Mouse (Mus musculus): Measurements from ENCODE around the gene Hapln3. TPM values are rescaled to one million over a fixed set of nuclear protein-coding genes. Genes with fewer than 3 reads are reported as not detected.

The Hapln3 gene
- polyA plus RNA-seq (2015; fragmentation: Nextera tagmentation; extraction: Ambion mirVana) = 2.1 and 2.6 TPM in 2 replicates

DNA sequence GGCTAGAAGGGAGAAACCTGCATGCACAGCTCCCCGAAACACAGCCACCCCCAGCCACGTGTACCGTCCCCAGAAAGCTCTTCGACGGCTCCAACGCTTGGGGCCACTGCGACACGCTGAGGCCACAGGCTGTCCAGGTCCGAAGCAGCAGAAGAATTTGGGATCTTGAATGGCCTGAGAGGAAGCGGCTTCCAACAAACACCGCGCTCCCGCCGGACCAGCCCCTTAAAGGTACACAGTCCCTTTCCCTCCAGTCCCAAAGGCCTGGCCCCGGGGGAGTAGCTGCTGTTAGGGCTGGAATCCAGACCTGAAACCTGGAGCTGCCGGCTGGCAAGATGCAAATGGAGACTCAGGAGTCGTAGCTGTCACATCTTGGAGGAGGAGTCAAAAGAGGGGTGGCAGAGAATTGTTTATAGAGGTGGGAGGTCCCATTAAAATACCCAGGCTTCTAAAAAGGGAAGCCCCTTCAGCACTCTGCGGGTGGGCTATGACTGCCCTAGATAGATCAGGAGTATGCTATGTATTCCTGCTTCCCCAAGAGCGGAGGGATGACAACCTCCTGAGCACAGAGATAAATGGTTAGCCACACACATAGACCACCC, at the start of gene Hapln3:
Gene Hapln3, minus strand, starts transcription at position 176 of the 602 bp plus-strand sequence.
- no peak within 1 kb of the TSS for H3K27ac ChIP-seq
- 5% methylated on average over 19 of the region's 19 CpGs for WGBS
- ATAC-seq = 0 out of 2 replicates have a peak, but pooled peaks have one; percentile 43

GRCm38 (mm10) chr7:79173800-79174199, 43.0 kb upstream of the Hapln3 start:
- no peak overlapping the region for H3K9ac ChIP-seq
- no peaks in the 10 kb centered on the region for H3K27me3 ChIP-seq (replicated peaks)
- peaks cover 8% of the 10 kb centered on the region; the same call in 1 of the 2 replicates for H3K4me1 ChIP-seq (replicated peaks)
- H3K9me3 ChIP-seq = no peaks in the 10 kb centered on the region
- H3K36me3 ChIP-seq = no peaks in the 10 kb centered on the region
- no peak overlapping the region for H3K4me3 ChIP-seq (replicated peaks)
- no peak overlapping the region for H3K4me2 ChIP-seq (replicated peaks)
- no peak overlapping the region for H3K27ac ChIP-seq
- WGBS = 64% methylated on average over 3 of the region's 3 CpGs
- ATAC-seq = no peak

More for the DNA sequence above, at the start of gene Hapln3:
- Histone ChIP-seq H3K4me1 (replicated peaks) (peaks cover 13% of the 10 kb centered on the region), H3K27me3 (replicated peaks) (0 out of 2 replicates have a peak, but pooled peaks cover 4% of the 10 kb centered on the region), H3K36me3 (peaks cover 4% of the 10 kb centered on the region; the same call in 1 of the 2 replicates), H3K9me3 (no peaks in the 10 kb centered on the region), H3K9ac (peak within 1 kb of the TSS; percentile 36), H3K4me2 (replicated peaks) (peak within 1 kb of the TSS; percentile 61), H3K4me3 (replicated peaks) (peak within 1 kb of the TSS; percentile 30)

GRCm38 (mm10) chr7:79171782-79172181, 41.0 kb upstream of the Hapln3 start:
- no peaks in the 10 kb centered on the region for H3K36me3 ChIP-seq
- no peak overlapping the region for H3K9ac ChIP-seq
- H3K27ac ChIP-seq = no peak overlapping the region
- H3K27me3 ChIP-seq (replicated peaks) = no peaks in the 10 kb centered on the region
- peaks cover 8% of the 10 kb centered on the region; the same call in 1 of the 2 replicates for H3K4me1 ChIP-seq (replicated peaks)
- H3K9me3 ChIP-seq = no peaks in the 10 kb centered on the region
- H3K4me3 ChIP-seq (replicated peaks) = no peak overlapping the region
- ATAC-seq = peak; percentile 49
- 59% methylated on average over 1 of the region's 1 CpGs for WGBS
- H3K4me2 ChIP-seq (replicated peaks) = no peak overlapping the region

DNA sequence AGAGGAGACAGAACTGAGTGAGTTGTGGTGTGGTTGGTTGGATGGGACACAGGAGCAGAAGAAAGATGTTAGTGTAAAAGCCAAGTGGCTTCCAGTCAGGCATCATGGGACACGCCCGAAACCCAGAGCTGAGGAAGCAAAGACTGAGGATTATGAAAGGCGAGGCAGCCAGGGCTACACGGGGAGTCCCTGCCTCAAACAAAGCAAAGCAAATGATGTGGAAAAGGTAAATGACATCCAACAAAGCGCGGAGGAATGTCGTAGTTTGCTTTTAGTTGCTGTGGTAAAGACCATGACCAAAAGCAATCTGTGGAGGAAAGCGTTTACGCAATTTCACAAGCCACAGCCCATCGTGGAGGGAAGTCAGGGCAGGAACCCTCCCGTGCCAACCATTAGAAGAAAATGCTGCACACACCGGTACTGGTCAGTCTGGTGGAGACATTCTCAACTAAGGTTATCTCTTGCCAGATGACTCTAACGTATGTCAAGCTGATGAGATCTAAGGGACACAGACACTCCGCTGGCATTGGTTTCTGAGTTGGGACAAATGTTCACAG, 36.3 kb upstream of the Hapln3 start:
- H3K27ac ChIP-seq = no peak overlapping the region
- H3K9me3 ChIP-seq = no peaks in the 10 kb centered on the region
- H3K4me3 ChIP-seq (replicated peaks) = no peak overlapping the region
- H3K36me3 ChIP-seq = no peaks in the 10 kb centered on the region
- ATAC-seq = no peak
- no peak overlapping the region for H3K4me2 ChIP-seq (replicated peaks)
- 83% methylated on average over 14 of the region's 14 CpGs for WGBS
- 0 out of 2 replicates have a peak, but pooled peaks cover 4% of the 10 kb centered on the region for H3K4me1 ChIP-seq (replicated peaks)
- H3K9ac ChIP-seq = no peak overlapping the region
- no peaks in the 10 kb centered on the region for H3K27me3 ChIP-seq (replicated peaks)

- ATAC-seq = no peak
- 59% methylated on average over 1 of the region's 1 CpGs for WGBS
- H3K27me3 ChIP-seq (replicated peaks) = no peaks in the 10 kb centered on the region
Observed at GRCm38 (mm10) chr7:79159406-79159805, 28.6 kb upstream of the Hapln3 start.

GRCm38 (mm10) chr7:79149522-79149921, 18.7 kb upstream of the Hapln3 start:
- H3K9me3 ChIP-seq = no peaks in the 10 kb centered on the region
- WGBS = 52% methylated on average over 6 of the region's 6 CpGs
- H3K4me1 ChIP-seq (replicated peaks) = peaks cover 15% of the 10 kb centered on the region
- no peak overlapping the region for H3K9ac ChIP-seq
- H3K27me3 ChIP-seq (replicated peaks) = no peaks in the 10 kb centered on the region
- no peaks in the 10 kb centered on the region for H3K36me3 ChIP-seq
- peak; percentile 37; the same call in 1 of the 2 replicates for ATAC-seq
- H3K4me2 ChIP-seq (replicated peaks) = peak overlapping the region; percentile 79; the same call in 1 of the 2 replicates
- H3K4me3 ChIP-seq (replicated peaks) = no peak overlapping the region
- H3K27ac ChIP-seq = no peak overlapping the region

More at GRCm38 (mm10) chr7:79159406-79159805, 28.6 kb upstream of the Hapln3 start:
- no peak overlapping the region for H3K9ac ChIP-seq
- H3K4me3 ChIP-seq (replicated peaks) = no peak overlapping the region
- H3K27ac ChIP-seq = no peak overlapping the region
- H3K9me3 ChIP-seq = no peaks in the 10 kb centered on the region
- no peaks in the 10 kb centered on the region for H3K36me3 ChIP-seq
- H3K4me2 ChIP-seq (replicated peaks) = no peak overlapping the region
- H3K4me1 ChIP-seq (replicated peaks) = no peaks in the 10 kb centered on the region

DNA sequence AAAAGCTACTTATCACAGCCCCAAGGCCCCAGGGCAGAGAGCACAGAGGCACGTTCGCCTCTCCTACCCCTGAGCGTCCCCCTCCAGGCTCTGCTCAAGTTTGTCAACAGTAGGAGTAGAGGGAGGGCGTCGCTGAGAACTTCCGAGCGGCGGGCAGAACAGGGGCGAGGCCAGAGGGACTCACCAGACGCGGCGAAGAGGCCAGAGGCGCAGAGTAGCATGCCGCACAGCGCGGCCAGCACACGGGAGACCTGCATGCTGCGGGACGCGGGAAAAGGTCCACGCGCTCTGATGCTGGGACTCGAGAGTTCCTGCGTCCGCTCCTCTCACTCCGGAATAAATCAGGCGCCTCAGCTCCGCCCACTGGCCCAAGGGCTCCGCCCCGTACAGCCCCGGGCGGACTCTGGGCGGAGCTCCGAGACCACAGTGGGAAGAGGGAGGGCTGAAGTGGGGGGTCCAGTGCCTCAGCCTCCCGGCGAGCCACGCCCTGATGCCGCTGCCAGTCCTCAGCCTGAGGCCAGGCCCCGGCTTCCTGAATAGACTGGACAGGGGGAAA, 18.0 kb upstream of the Hapln3 start, which contains the start of gene Mfge8:
Gene Mfge8, minus strand, starts transcription at position 350 of the 556 bp plus-strand sequence.
- Histone ChIP-seq H3K4me1 (replicated peaks) (peaks cover 15% of the 10 kb centered on the region), H3K9ac (peak within 1 kb of the TSS; percentile 67), H3K27ac (peak within 1 kb of the TSS; percentile 73), H3K27me3 (replicated peaks) (no peaks in the 10 kb centered on the region), H3K36me3 (no peaks in the 10 kb centered on the region), H3K9me3 (no peaks in the 10 kb centered on the region), H3K4me3 (replicated peaks) (peak within 1 kb of the TSS; percentile 66), H3K4me2 (replicated peaks) (peak within 1 kb of the TSS; percentile 79)
- ATAC-seq = peak; percentile 97
- under 1% methylated on average over 39 of the region's 39 CpGs for whole genome bisulfite sequencing

DNA sequence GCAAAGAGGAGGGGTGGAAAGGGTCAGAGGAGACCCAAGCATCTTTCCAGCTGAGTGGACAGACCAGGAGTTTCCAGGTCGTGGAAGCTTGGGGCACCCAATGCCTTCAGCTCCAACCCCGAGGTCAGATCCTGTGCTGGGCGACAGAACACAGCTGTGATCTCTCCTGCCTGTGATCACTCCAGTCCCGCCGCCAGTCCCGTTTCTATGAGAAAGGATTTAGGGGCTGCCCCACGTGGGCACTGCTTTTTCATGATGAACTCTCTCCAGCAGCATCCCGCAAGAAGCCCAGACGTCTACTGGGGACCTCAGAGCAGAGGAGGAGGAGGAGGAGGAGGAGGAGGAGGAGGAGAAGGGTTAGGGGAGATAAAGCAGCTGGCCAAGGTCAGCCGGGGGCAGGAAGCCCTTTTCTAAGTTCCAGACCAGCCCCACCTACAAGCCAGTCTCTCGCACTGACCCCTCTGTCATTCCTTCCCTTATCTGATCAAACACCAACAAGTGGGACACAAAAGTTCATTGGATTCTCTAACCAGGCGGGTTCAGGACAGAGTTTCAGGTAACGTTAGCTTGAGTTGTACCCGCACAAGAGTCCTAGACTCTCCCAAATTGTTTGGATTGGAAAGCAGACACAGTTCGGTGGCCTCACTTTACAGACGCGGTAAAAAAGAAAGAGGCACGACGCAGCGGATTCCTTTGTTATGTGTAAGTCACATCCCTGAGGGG, 17.3 kb upstream of the Hapln3 start:
- 3% methylated on average over 20 of the region's 20 CpGs for WGBS
- peak; percentile 6 for ATAC-seq
- Histone ChIP-seq H3K9me3 (no peaks in the 10 kb centered on the region), H3K36me3 (no peaks in the 10 kb centered on the region), H3K4me3 (replicated peaks) (peak overlapping the region; percentile 66), H3K9ac (peak overlapping the region; percentile 67), H3K4me1 (replicated peaks) (peaks cover 15% of the 10 kb centered on the region), H3K27me3 (replicated peaks) (no peaks in the 10 kb centered on the region), H3K27ac (peak overlapping the region; percentile 73; the same call in 1 of the 2 replicates), H3K4me2 (replicated peaks) (peak overlapping the region; percentile 79)

GRCm38 (mm10) chr7:79147011-79147837, 16.4 kb upstream of the Hapln3 start:
- peaks cover 15% of the 10 kb centered on the region for H3K4me1 ChIP-seq (replicated peaks)
- ATAC-seq = no peak

GRCm38 (mm10) chr7:79140897-79141296, 10.1 kb upstream of the Hapln3 start:
- Histone ChIP-seq H3K4me3 (replicated peaks) (no peak overlapping the region), H3K27me3 (replicated peaks) (no peaks in the 10 kb centered on the region), H3K36me3 (0 out of 2 replicates have a peak, but pooled peaks cover 9% of the 10 kb centered on the region), H3K9ac (no peak overlapping the region), H3K27ac (no peak overlapping the region), H3K4me1 (replicated peaks) (no peaks in the 10 kb centered on the region), H3K9me3 (no peaks in the 10 kb centered on the region), H3K4me2 (replicated peaks) (no peak overlapping the region)
- ATAC-seq = peak; percentile 51
- 39% methylated on average over 8 of the region's 8 CpGs for WGBS

More at GRCm38 (mm10) chr7:79147011-79147837, 16.4 kb upstream of the Hapln3 start:
- H3K4me3 ChIP-seq (replicated peaks) = peak overlapping the region; percentile 66
- 57% methylated on average over 12 of the region's 12 CpGs for WGBS
- H3K9me3 ChIP-seq = no peaks in the 10 kb centered on the region
- H3K36me3 ChIP-seq = no peaks in the 10 kb centered on the region
- no peak overlapping the region for H3K27ac ChIP-seq
- H3K27me3 ChIP-seq (replicated peaks) = no peaks in the 10 kb centered on the region
- no peak overlapping the region for H3K9ac ChIP-seq
- peak overlapping the region; percentile 79 for H3K4me2 ChIP-seq (replicated peaks)

- H3K36me3 ChIP-seq = 0 out of 2 replicates have a peak, but pooled peaks cover 10% of the 10 kb centered on the region
- no peak overlapping the region for H3K4me2 ChIP-seq (replicated peaks)
- H3K4me3 ChIP-seq (replicated peaks) = no peak overlapping the region
- H3K27me3 ChIP-seq (replicated peaks) = no peaks in the 10 kb centered on the region
- no peak overlapping the region for H3K9ac ChIP-seq
- no peaks in the 10 kb centered on the region for H3K9me3 ChIP-seq
- no peak for ATAC-seq
- 50% methylated on average over 4 of the region's 4 CpGs for WGBS
- no peak overlapping the region for H3K27ac ChIP-seq
- H3K4me1 ChIP-seq (replicated peaks) = no peaks in the 10 kb centered on the region
Observed at GRCm38 (mm10) chr7:79139891-79140591, 9.2 kb upstream of the Hapln3 start.

All from intestine, embryonic 15.5 days (tissue).